ENCODE assay signal across 14 mouse cellular contexts in the genomic region with DNA sequence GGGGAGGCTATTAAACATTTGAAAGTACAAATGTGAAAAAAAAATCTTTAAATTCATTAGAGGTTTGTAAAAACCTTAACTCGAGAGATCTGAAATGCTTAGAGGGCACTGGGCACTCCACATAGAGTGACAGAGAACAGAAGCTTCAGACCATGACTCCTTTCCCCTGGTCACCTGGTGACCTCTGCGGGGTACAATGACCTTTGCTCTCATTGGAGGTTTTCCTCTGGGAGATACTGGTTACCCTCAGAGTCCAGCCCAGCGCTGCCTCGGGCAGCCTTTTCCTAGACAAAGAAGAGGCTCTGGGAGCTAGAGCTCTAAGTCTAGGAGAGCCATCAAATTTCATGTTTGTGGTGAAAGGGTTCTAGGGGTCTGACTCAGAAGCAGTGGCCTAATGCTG.
"Had no signal": no experiment of that assay in that cellular context is flagged by ENCODE, and none has a peak within 500 bp of the region (broad histone marks: within the 10 kb centered on the region; RNA-seq: fewer than 3 reads in every experiment).

No protein-coding gene starts in this region.

- H3K9ac ChIP-seq: kidney, embryonic 15.5 days; limb, embryonic 13.5 days; liver, embryonic 14.5 days; lung, embryonic 14.5 days; neural tube, embryonic 13.5 days; stomach, embryonic 15.5 days had no signal

- H3K27me3 ChIP-seq: kidney, embryonic 15.5 days; limb, embryonic 13.5 days; neural tube, embryonic 13.5 days; stomach, embryonic 15.5 days had no signal

- ATAC-seq: midbrain, embryonic 16.5 days had no signal

- H3K4me3 ChIP-seq: kidney, embryonic 15.5 days; limb, embryonic 13.5 days; midbrain, embryonic 10.5 days; neural tube, embryonic 13.5 days; stomach, embryonic 15.5 days had no signal

- H3K4me1 ChIP-seq: midbrain, embryonic 10.5 days had no signal

- H3K4me2 ChIP-seq: kidney, embryonic 15.5 days; limb, embryonic 13.5 days; lung, embryonic 14.5 days; neural tube, embryonic 13.5 days; stomach, embryonic 15.5 days had no signal

- H3K9me3 ChIP-seq: kidney, embryonic 15.5 days; limb, embryonic 13.5 days; midbrain, embryonic 10.5 days; neural tube, embryonic 13.5 days; stomach, embryonic 15.5 days had no signal

- DNase-seq: kidney, postnatal 14 days; left cerebral cortex, postnatal 4 days; lung, embryonic 14.5 days; lung, postnatal 10 days; lung, postnatal 4 days; right cerebral cortex, postnatal 14 days; thymus, postnatal 36 days had no signal

- H3K27ac ChIP-seq: kidney, embryonic 15.5 days; limb, embryonic 13.5 days; liver, embryonic 14.5 days; midbrain, embryonic 10.5 days; neural tube, embryonic 13.5 days; stomach, embryonic 15.5 days had no signal

- H3K36me3 ChIP-seq: kidney, embryonic 15.5 days; limb, embryonic 13.5 days; midbrain, embryonic 10.5 days; neural tube, embryonic 13.5 days; stomach, embryonic 15.5 days had no signal
